Mouse (Mus musculus): ENCODE measurements around the gene Gm47959.
A peak's percentile ranks its signal among the peaks of the same experiment; 100 is the strongest.
"Not testable (repeated sequence)": the region's sequence is repeated elsewhere in the genome, so short reads cannot be mapped to it uniquely, and the experiment has no call there.

Gm47959 gene

GRCm38 (mm10) chr1:83000306-83000705 is at the start of gene Gm47959:
TSS of gene Gm47959 (plus strand) at chr1:83000548.
- DNase-seq (ENCODE audit: low read depth, low spot score), result not testable (repeated sequence)

DNA sequence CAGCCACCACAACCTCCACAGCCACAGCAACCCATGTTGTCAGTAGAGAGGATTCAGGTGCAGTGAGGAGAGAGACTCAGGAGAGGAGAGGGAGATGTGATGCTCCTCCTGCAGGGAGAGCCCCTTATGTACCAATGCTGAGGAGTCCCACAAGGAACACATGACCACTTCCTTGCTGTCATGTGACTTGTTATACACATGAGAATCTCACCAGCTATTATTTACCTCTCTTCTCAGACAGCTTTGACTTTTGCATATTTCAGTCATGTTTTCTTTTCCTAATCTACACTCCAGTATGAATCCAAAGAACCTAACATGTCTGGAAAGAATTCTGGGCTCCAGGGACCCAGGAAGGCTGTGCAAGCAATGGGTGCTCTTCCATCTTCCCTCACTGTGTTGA is 44.4 kb upstream of the Gm47959 start, which contains the start of gene Gm7544:
Gm7544 (minus strand) TSS at position 101 of the 400 bp plus-strand sequence.
- DNase-seq (ENCODE audit: low read depth, low spot score), result not testable (repeated sequence)

- no peak for DNase-seq (ENCODE audit: low read depth, low spot score)
Measured at GRCm38 (mm10) chr1:82959870-82960385, 40.4 kb upstream of the Gm47959 start, which contains the start of gene Gm47955. TSS of gene Gm47955 (plus strand) at chr1:82960286.

DNA sequence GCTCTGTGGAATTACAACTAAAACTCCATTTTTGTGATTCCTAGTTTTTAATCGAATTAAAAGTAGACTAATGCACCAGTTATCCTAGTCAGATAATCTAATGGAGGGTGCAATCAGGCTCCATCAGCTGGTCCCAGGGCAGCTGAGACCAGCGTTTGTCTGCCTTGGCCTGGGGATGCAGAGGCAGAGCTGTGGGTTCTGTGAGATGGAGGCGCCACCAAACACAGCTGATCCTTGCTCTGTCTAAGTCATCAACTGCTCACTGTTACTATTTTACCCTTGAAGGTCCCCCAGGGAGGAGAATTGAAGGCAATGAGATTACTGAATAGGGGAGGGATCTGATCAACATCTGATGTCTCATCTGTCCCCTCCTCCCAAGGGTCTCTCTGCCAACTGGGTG is 33.9 kb upstream of the Gm47959 start:
- no peak for DNase-seq (ENCODE audit: low read depth, low spot score)

- DNase-seq (ENCODE audit: low read depth, low spot score), result no peak
Measured at GRCm38 (mm10) chr1:82972046-82972445, 28.3 kb upstream of the Gm47959 start.

GRCm38 (mm10) chr1:82973244-82973643 is 27.1 kb upstream of the Gm47959 start:
- no peak for DNase-seq (ENCODE audit: low read depth, low spot score)

DNA sequence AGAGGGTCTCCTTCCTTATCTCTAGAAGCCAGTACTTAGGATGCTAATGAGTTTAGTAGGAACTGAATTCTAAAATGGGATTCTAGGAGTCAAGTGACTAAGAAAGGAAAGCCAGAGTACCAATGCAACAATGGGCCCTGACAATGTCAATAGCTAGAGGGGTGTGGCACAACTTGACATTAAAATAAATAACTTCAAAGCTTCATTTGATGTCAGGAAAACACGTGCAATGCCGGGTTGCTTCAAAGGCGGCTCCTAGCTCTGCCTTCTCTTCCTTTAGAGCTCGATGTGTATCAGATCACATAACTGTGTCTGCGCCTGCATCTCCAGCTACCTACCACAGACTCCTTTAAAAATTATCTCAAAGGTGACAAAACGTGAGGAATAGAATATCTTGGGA is 26.4 kb upstream of the Gm47959 start:
- DNase-seq (ENCODE audit: low read depth, low spot score), result no peak

DNA sequence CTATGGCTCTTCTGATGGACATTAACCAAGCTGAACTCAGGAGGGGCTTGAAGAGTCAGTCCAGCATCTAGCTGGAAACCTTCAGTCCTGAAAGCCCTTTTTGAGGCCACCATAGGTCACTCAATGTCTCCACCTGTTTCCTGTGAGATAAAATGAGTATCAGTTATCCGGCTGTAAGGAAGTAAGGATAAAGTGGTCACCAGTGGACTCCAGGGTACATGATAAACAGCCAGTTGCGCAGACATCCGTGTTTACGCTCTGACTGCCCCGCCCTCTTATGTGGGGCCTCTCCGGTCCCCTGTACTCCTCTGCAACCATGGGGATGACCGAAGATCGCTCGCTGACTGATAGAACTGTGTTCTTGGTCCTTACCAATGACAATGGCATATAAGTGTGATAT is 26.0 kb upstream of the Gm47959 start:
- no peak for DNase-seq (ENCODE audit: low read depth, low spot score)

DNA sequence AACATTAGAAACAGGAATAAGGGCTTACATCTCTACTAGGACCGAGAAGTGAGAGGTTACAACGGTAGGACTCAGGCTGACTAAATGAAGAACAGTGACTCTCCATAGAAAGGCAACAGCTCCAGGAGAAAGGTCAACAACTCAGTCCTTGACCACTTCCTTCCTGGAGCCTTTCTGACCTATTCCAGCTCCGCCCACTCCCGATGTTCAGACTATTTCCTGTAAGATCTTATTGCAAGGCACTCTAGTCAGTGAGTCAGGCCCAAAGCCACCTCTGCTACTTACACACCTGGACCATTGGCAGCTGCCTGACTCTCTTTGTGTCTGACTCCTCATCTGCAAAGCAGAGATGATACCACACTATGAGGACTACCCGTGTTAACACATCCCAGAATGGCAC is 24.6 kb upstream of the Gm47959 start:
- DNase-seq (ENCODE audit: low read depth, low spot score), result no peak

DNA sequence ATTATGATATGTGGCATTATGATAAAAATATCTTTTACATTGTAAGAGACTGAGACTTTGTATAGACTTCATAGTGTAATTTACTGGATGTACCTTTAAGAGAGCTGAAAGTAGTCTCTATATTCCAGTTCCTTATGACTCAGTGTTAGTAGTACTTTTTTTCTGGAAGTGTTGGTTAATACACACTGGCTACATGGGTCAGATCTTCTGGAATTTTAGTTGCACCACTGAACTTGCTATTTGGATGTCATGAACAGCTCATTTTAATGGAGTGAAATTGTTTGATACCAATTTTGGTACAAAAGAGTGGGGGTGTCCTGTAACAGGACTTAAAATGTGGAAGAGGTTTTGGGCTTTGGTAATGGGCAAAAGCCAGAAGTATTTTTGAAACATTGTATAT is 22.5 kb upstream of the Gm47959 start:
- DNase-seq (ENCODE audit: low read depth, low spot score), result no peak

DNA sequence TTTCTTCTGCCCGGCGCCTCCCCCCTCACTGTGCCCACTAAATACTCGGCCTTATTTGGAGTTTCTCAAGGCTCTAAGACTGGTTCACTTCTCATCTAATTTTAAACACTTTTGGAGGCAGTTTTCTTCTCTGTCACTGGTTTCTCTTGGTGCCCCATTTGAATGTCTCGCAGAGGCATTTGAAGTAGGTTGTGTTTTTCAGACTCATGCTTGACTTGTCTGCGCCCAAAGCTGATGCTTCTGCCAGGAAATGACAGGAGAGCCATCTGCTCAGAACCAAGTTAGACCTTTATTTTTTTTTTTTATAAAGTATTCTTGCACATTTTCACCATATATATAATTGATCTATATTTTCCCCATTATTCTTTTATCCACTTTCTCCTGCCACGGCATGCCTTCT is 13.6 kb upstream of the Gm47959 start:
- no peak for DNase-seq (ENCODE audit: low read depth, low spot score)

DNA sequence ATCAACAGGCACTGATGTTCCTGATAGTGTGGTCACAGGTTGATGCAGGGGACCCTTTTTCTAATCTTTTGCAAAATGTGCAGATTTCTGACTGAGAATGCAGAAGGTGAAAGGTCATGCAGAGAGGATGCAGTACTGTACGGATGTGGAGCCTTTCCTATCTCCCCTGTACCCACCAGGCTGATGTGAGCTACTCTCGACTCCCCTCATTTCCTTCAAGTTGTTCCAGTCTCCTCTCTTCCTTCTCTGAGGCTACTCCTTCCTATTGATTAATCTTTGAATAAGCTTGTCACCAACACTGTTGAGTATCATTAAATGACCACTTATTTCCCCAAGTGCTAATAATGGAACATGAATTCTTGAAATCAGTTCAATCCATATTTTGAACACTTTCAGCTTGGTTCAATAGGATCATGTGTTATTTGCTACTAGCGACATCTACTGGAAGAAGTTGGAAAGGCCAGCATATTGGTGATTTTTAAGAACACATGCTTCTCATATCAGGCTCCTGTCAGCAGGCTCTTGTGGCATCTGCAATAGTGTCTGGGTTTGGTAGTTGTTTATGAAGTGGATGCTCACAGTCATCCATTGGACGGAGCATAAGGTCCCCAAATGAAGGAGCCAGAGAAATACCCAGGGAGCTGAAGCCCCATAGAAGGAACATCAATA is 12.7 kb upstream of the Gm47959 start:
- DNase-seq (ENCODE audit: low read depth, low spot score), result peak; percentile 62

DNA sequence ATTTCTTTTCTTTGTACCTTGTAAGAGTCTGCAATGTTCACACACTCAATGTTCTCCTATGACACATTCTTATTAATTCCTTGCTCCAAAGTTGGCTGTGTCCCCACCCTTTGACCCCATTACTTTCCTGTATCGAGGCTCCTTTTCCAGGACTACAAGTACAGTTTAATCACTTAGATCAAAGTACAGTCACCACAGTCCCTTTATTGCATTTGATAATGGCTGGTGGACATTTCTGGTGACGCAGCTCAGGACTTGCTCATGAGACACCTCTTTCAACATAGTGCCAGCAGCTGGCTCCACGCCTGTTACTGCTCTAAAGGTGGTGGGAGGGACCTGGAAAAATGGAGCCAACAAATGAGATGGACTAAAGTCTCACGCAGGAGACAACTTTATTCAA is 9.3 kb upstream of the Gm47959 start:
- DNase-seq (ENCODE audit: low read depth, low spot score), result no peak

DNA sequence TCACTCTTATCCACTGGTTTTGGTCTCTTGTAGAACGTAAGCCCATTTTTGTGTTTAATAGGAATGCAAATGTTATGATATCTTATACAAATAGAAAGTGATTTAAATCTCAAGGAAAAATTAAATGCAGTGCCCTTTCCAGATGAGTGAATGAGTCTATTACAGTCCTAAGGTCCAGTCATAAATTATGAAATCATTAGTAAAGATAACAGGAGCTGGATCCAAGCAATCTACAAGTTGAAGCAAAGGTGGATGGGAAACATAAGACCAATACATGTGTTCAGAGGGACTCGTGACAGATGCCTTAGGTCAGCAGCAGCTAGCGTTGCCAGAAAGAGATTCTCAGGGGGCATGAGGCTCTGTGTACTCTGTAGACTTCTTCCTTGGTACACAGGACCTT is 8.8 kb upstream of the Gm47959 start:
- no peak for DNase-seq (ENCODE audit: low read depth, low spot score)

GRCm38 (mm10) chr1:82992093-82992492 is 8.3 kb upstream of the Gm47959 start:
- DNase-seq (ENCODE audit: low read depth, low spot score), result no peak

- no peak for DNase-seq (ENCODE audit: low read depth, low spot score)
Measured at GRCm38 (mm10) chr1:82993947-82994346, 6.4 kb upstream of the Gm47959 start.

DNA sequence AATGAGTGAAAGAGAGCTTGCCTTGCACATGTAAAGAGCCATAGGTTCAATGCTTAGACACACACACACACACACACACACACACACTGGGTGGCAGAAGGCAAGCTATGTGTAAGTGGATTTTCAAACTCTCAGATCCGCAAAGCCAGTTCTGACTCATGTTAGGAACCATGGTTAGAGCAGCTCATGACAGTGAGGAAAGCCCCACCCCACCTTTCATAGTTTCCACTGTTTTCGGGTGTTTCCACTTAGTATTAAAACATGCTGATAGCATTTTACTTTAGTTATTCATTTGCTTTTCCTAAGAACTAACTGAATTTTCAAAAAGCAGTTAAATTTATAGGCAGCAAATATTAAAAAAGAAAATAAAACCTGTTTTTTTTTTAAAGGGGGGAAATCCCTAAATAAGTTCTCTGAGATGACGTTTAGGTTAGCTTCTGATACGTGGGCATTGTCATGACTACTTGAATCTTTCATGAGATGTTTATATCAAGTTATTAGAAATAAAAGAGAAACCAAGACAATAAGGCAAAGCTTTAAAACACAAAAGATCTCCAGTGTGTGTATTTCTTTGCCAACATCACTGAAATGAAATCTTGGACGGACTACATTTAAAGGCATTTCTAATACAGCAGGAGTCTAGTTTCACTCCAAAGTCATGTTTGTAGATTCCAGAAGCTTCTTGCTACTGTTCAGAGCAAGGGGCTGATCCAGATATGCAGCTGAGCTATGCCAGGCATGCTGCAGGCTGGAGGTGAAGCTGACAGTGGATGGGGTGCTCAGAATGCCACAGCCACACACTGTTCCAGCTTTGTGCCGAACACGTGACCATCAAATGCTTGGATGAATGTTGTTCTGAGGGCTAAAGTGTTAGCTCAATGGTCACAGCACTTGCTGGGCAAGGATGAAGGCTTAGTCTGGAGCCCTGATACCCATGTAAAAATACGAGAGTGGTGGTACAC is 6.2 kb downstream of the Gm47959 start:
- DNase-seq (ENCODE audit: low read depth, low spot score), result no peak

DNA sequence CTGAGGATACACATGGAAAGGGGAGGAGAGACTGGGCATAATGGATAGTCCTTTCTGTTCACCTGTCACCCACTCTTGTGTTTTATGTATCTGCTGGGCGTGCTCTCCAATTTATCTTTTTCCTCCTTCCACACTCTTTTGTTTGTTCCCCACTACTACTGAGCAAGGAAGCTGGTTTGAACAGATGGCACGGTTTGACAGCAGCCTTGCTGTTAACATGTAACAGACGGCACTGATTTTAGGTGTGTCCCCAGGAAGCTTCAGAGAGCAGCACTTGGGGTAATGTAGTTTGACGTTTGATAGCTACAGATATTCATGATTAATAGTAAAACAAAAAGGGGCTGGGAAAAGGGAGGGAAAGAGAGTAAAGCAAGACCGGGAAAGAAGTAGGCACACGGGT is 7.1 kb downstream of the Gm47959 start:
- DNase-seq (ENCODE audit: low read depth, low spot score), result no peak

DNA sequence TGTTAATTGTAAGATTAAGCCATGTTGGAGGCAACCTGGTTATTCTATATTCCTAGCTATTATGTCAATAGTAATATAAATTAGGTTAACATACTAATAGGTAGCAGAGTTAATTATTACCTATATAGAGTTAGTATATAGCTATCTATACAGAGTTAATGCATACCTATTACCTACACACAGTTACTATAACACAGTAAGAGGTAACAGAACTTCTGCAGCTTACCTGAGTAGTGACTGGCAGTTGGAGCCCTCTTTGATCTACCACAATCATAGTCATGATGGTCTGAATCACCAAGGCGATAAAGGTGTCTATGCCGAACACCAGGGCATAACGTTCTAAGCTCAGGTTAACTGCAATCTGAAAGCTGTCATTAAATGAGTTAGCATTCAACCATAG is 14.1 kb downstream of the Gm47959 start:
- no peak for DNase-seq (ENCODE audit: low read depth, low spot score)

- DNase-seq (ENCODE audit: low read depth, low spot score), result no peak
Measured at GRCm38 (mm10) chr1:83015329-83015879, 15.1 kb downstream of the Gm47959 start.

DNA sequence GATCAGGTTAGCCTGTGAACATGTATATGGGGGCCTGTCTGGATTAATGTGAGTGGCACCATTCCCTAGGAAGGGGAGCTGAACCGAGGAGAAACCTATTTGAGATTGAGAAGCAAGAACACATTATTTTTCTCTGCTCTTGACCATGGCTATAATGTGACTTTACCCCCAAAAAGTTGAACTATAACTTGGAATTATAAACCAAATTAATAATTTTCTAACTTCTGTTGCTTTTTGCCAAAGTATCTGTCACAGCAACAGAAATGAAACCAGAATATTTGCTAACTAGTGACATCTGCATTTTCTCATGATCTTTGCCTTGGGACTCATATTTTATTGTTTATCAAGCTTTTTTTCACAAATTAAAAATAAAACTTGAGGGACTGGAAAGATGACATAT is 16.2 kb downstream of the Gm47959 start:
- DNase-seq (ENCODE audit: low read depth, low spot score), result no peak

GRCm38 (mm10) chr1:83031950-83032349 is 31.6 kb downstream of the Gm47959 start:
- DNase-seq (ENCODE audit: low read depth, low spot score), result no peak

Measured in embryo, embryonic 11.5 days (tissue).